Mouse (Mus musculus) 3T3-L1 (cell line): ENCODE measurements around the gene Grin2d.
A peak's percentile ranks its signal among the peaks of the same experiment; 100 is the strongest.

Experiments used
- DNase-seq: peaks from one replicate; pipeline ENCODE4 v3.0.0-alpha.2; 2015; ENCODE audit warnings: low read depth, low spot score

Grin2d gene

DNA sequence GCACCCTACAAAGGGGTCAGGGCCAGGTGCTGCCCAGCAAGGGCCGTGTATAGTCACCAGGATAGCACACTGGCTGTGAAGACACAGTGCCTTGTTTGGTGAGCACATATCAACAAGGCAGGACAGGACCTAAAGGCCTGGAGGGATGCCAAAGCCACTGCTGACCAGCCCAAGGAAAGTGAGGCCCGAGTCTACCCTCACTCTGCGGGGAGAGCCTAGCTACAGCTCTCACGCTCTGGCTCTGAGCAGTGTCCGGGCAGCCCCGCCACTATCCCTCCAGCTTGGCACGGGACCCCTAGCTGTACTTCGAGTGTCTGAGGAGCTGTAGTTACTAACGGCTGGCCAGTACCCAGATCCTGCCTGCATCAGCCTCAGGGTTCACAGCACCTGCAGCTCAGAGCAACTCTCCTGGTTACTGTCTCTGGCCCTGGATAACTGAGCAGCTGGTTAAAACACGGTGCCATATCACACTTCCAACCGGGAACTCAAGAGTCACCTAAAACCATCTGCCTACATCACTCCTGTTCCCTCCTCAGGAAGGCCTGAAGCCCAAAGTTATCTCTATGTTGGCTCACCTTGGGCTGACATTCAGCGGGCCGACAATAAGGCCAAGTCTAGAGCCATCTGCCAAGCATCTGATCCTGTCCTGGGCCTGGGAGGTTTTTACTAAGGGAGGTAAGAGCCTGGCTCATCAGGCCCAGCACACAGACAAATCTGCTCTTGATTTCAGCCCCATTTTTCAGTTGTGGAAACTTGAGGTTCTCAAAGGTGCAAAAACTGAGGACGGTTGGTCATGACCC lies 68.7 kb downstream of the Grin2d start:
- DNase-seq: no peak

DNA sequence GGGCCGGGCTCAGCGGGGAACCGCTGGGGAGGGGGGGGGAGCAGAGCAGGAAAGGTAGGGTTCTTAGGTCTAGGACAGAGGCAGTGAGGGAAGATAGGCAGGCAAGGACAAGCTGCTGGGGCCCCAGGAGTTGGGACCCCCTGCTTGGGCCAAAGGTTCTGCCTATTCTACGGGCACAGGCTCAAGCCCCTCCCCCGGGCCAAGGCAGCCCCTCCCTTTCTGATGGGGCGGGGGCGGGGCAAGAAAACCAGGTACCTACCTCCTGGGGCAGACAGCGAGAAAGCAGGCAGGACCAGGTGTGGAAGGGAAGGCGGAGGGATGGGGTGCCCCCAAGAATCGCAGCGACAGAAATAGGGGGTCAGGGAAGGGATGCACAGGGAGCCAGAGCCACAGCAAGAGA lies 69.7 kb downstream of the Grin2d start:
- no peak for DNase-seq

DNA sequence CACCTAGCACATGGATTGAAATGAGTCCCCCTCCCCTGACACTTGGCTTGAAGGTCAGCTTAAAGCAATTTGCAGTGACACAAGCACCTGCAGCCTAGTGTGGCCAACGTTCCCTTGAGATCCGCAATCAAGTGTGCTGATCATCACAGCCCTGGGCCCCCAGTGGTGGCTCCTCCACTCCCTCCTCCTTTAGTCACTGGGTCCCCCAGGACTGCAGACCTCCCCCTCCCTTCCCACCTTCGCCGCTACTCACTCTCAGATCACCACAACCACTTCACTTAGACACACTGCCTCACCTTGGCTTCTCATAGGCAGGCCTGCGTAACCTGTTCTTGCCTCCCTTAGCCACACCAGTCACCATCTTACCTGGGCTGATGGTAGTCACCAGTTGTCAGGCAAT lies 72.2 kb downstream of the Grin2d start:
- no peak for DNase-seq

DNA sequence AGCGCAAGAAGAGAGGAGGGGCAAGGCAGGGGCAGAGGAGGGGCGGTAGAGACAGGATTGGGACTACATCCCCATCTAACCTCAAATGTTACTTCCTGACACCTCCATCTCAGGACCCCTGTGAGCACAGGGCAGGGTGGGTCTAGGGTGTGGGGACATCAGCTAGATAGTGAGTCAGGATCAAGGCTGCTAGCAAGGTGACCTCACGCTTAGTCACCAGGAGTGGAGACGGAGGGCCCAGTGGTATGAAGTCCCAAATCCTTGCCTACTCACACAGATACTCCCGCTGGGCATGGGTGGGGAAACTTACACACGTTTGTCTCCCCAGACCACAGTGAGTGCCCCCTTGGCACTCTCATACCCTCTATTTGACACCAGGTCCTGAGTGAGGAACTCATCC lies 75.6 kb downstream of the Grin2d start:
- peak; percentile 84 for DNase-seq

DNA sequence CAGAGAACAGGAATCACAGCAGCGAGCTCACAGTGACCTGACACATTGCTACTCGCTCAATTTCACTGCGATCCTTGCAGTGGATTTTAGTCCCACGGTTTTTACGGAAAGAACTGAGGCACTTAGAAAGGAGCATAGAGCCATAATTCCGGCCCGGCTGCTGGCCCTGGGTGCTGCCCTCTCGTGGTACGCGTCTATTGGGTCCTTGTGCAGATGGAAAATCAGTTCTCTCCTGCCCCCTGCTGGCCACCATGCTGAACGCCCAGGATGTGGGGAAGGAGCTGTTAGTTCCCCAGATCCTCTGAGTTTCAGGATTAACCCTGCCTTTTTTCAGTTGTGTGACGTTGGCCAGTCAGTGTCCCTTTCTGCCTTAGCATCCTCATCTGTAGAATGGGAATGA lies 76.8 kb downstream of the Grin2d start:
- DNase-seq: peak; percentile 95

DNA sequence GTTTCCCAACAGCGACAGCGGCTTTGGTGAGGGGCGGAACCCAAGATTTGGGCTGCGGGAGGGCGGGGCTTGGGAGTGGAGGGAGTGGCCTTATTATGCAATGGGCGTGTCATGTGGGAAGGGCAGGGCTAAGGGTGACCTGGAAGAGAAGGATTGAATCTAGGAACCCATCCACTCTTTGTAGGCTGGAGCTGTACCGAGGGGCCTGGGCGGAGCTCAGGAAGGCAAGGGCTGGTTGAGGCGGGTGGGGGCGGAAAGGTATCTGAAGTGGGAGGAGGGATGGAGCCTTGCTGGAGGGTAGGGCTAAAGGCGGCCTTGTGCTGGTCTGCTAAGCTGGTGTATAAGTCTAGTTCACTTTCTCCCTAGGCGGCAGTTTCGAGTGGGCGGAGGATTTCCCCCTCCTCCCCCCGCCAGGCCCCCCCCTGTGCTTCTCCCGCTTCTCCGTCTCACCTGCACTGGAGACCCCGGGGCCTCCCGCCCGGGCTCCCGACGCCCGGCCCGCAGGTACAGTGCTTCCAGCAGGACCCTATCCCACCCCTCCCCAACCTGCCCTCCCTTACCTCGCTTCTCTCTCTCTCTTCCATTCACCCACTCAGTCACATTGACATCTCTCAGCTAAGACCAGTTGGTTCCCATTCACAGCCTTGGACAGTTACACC lies 77.5 kb downstream of the Grin2d start:
- no peak for DNase-seq

DNA sequence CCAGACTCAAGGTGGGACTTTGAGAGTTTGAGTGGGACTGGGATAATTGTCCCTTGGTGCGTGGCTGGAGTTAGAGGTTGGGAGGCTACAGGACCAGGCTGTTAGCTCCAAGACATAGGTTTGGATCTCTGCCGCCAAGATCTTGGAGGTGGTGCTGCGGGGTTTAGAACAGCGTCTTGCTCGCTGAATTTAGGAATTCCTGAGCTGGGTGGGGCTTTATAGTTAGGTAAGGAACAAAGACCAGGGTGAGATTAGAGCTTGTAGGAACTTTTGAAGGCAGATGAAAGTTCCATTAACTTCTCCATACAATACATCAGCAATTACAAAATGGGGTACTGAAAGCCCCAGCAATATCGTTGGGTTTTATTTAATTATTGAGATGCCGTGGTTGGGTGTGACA lies 78.2 kb downstream of the Grin2d start:
- no peak for DNase-seq

DNA sequence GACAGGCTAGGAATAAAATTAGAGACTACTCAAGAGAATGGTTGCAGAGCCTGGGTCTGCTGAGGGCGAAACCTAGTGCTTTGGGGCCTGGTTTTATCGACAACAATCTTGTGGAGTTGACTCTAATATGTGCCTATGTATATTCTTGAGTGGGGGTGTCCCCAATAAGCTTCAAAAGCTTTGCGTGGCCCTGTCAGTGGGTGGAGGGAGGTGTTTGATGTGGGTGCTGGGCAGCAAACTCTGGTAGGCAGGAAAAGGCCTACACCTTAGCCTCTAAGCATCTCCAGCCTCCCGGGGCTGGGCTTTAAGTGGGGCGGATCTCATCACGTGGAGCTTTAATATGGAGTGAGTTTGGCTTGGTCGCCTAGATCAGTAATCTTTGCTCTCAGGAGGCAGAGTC lies 79.2 kb downstream of the Grin2d start:
- no peak for DNase-seq

DNA sequence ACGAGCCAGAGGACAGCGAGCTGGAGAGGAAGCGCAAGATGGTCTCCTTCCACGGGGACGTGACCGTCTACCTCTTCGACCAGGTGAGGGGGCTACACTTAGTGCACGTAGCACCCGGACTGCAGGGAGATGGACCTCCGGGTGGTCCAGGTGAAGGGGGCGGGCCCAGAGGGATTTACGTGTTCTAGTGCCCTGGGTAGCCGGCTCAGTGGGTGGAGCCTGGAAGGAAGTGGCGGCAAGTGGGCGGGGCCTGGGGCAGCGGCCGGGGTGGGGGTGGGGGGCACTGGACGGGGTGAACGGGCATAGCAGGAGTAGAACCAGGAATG lies 79.7 kb downstream of the Grin2d start:
- no peak for DNase-seq

DNA sequence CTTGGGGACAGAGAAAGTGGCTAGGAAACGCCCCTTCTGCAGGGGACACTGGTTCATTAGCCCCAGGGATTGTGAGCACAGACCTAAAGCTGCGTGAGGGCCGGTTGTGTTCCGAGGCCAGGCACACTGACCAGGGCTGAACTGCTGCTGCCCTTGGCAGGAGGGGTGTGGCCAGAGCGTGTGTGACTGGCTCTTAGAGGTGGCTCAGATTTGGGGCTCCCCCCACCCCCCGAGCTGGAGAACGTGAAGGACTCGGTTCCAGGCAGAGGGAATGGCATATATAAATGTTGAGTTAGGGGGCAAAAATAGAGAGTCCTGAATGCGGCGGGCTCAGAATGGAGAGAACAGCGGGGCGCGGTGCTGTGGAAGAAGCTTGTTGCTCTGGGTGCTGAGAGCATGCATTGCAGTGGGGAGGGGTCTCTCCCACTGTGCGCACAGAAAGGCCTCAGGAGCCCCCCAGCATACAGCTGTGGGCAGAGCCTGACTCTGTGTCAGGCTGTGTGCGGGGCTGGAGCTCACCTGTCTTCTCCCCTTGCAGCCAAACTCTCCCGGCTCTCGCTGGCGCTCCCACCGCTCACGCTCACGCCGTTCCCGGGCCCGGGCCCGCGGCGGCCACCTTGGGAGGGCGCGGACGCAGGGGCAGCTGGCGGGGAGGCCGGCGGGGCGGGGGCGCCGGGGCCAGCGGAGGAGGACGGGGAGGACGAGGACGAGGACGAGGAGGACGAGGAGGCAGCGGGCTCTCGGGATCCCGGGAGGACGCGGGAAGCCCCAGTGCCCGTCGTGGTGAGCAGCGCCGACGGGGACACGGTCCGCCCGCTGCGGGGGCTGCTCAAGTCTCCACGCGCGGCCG lies 80.3 kb downstream of the Grin2d start:
- no peak for DNase-seq

DNA sequence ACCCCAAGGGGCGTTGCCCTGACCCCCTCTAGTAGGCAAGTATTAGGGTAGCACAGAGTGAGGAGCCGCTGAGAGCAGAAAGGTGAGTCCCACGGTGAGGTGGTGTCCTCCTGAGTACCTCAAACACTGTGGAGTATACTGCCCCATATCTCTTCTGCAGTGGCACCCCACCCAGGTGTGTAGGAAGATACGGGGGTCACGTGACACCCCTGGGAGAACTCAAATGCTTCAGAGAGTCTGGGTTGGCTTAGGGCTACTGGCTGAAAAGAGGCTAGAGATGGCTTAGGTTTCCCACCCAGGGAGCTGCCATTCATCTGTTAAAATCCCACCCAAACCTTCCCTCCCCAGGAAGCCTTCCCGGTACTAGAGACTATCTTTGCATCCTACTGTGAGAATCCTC lies 81.2 kb downstream of the Grin2d start:
- DNase-seq: no peak

DNA sequence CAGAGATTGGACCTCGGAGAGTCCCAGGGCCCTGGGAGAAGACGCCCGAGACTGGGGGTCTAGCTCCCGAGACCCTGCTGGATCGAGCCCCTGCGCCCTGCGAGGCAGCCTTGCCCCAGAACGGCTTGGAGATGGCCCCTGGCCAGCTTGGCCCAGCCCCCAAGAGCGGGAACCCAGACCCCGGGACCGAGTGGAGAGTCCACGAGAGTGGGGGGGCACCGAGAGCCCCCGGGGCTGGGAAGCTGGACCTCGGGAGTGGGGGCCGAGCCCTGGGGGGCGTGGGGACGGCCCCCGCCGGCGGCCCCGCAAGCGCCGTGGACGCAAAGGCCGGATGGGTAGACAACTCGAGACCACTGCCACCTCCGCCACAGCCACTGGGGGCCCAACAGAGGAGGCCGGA lies 83.2 kb downstream of the Grin2d start:
- DNase-seq: no peak

DNA sequence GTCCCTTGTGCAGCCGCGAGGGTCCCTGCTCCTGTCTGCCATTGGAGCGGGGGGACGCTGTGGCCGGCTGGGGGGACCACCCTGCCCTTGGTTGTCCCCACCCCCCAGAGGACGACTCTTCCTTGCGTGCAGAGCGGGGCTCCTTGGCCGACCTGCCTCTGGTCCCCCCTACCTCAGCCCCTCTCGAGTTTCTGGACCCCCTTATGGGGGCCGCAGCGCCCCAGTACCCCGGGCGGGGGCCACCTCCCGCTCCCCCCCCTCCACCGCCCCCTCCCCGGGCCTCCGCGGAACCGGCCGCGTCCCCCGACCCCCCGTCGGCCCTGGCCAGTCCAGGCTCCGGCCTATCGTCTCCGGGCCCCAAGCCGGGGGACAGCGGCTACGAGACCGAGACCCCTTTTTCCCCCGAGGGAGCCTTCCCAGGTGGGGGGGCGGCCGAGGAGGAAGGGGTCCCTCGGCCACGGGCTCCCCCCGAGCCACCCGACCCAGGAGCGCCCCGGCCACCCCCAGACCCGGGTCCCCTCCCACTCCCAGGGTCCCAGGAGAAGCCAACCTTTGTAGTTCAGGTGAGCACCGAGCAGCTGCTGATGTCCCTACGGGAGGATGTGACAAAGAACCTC lies 84.1 kb downstream of the Grin2d start:
- no peak for DNase-seq

DNA sequence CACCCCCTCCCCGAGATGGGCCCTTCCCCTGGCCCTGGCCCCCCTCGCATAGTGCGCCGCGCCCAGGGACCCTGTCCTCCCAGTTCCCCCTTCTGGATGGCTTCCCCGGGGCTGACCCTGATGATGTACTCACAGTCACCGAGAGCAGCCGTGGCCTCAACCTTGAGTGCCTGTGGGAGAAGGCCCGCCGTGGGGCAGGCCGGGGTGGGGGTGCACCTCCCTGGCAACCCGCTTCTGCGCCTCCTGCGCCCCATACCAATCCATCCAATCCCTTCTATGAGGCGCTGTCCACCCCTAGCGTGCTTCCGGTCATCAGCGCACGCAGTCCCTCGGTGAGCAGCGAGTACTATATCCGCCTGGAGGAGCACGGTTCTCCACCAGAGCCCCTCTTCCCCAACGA lies 84.9 kb downstream of the Grin2d start:
- DNase-seq: no peak

DNA sequence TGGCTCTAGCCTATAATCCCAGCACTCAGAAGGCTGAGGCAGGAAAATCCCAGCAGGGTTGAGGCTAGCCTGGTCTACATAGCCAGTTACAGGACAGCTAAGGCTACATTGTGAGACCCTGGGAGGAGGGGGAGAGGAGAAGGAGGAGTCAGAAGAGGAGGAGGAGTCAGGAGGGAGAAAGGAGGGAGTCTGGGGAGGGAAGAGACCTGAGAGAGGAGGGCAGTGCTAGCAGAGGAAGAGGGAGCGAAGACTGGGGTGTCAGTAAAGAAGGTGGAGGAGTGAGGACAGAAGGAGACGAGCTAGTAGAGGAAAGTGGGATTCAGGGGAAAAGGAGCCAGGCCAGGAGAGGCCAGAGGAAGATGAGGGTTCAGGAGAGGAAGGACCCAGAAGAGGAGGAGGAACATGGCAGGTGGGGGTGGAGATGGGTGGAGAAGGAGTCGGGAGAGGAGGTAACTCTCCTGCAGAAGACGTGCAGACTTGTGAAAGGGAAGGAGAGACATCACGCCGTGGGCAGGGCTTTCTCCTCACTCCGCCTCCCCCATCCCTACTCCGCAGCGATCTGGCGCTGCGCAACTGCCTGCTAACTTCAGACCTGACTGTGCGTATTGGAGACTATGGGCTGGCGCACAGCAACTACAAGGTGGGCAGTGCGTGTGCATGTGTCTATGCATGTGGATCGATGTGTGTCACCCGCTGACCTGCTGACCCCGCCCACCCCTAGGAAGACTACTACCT lies 86.3 kb downstream of the Grin2d start:
- DNase-seq: no peak

DNA sequence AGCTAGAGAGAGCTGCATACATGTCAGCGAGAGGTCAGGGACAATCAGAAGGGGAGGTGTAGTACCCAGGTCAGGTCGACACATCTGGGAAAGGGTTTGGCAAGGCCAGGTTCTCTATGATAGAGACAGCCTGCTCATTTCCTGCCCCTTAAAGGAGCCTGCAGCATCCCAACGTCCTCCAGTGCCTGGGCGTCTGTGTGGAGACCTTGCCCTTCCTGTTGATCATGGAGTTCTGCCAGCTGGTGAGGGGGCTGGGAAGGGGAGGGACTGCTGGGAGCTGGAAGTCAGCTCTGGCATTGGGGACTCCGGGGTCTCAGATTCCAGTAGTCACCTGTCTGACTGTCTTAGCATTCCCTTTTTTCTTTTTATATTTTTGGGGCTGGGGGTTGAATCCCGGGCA lies 87.5 kb downstream of the Grin2d start:
- DNase-seq: no peak

DNA sequence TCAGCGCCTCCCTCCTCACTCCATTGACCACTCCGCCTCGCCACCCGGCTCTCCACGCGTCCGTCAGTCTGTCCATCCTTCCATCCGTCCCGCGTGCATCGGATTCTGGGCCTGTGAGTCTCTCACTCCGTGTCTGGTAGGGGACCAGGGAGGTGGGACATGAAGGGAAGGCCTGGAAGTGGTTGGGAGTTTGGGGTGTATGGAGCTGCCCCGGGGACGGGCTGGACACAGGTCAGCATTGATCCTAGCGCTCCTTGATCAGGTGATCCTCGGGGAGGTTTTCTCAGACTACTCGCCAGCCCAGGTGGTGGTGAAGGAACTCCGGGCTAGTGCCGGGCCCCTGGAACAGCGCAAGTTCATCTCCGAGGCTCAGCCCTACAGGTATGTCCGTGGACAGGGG lies 90.5 kb downstream of the Grin2d start:
- DNase-seq: no peak

DNA sequence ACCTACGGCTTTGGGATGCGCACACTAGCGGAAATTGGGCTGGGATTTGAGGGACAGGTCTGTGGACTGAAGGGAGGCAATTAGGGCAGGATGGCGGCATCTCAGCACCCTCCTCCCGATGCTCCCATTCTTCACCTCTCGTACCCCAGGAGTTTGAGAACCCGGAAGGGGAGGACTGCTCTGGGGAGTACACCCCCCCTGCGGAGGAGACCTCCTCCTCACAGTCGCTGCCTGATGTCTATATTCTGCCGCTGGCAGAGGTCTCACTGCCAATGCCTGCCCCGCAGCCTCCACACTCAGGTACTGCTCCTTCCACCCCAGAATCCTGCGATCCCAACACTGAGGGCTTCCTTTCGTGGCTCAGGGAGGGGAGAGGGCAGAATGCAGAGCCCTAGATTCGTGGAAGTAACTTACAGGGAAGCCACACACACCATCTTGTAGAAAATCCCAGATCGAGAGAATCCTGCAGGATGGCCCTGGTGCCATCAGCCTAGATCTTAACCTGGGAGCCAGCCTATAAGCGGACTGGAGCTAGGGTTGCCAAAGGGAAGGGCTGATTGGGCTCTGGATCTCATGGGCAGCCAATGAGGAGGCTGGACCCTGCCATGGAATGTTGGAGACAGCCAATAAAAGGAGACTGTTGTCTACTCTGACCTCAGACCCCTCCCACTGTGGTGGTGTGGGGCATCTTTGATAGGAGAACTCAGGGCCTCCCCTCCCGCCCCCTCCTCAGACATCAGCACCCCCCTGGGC lies 91.3 kb downstream of the Grin2d start:
- DNase-seq: no peak

DNA sequence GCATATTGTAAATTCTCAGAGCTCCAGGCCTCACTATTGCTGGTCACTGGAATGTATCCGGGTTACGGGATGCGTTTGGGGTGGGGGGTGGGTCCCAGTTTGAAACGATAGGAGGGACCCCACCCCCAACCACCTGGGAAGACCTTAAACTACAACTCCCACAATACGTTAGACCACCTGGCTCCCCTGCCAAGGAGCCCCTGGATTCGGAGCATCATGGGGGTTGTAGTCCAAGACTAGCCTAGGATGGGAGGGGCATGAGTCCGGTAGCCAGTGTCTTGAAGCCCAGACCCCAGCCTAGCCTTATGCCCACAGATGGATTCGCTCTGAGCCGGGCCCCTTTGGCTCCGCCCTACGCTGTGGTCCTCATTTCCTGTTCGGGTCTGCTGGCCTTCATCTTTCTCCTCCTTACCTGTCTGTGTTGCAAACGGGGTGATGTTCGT lies 92.0 kb downstream of the Grin2d start:
- no peak for DNase-seq

DNA sequence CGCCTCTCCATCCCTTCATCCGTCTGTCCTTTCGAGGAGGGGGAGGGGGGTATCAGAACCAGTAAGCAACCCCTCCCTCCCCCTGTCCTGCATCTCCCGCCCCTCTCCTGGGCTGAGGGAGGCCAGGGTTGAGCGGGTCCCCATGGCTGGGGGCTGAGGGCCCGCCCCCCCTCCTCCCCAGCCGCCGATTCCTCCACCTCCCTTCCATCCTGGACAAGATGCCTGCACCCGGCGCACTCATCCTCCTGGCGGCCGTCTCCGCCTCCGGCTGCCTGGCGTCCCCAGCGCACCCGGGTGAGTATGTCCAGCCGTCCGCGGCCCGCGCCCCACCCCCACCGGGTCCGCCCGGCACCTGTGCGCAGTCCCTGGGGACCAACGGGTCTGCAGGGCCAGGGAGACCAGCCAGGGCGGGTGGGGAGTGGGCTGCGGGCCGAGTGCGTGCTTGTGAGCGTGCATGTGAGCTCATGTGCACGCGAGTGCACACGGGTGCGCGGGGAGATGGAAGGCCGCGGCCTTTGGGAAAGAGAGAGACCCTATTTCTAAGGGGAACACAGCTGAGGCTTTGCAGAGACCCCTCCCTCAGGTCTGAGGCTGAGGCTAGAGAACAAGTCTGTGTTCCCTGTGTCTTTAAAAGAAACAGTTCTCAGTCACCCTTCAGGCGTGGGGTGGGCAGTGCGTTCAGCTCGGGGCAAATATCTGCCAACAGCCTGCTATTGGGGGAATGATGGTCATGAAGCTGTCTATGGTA lies 92.6 kb downstream of the Grin2d start:
- no peak for DNase-seq
